Mouse (Mus musculus): ENCODE measurements at regions not wholly inside any gene's neighbourhood (a gene's known extent, or its start where the extent isn't known, plus 50 kb on each side); places are given as distances from the start of the nearest gene placed in this dataset.

- ATAC-seq = peak; percentile 73
- H3K4me3 ChIP-seq (ENCODE audit: low read length) = no peak overlapping the region
- no peaks in the 10 kb centered on the region for H3K36me3 ChIP-seq (ENCODE audit: control insufficient read depth, insufficient read depth, low read length)
- no peaks in the 10 kb centered on the region for H3K4me1 ChIP-seq (ENCODE audit: control insufficient read depth, insufficient read depth, low read length)
- WGBS = 79% methylated on average over 5 of the region's 5 CpGs
- H3K4me2 ChIP-seq (ENCODE audit: low read depth, low read length) = no peak overlapping the region
- no peaks in the 10 kb centered on the region for H3K9me3 ChIP-seq (ENCODE audit: control insufficient read depth, low read length)
- no peaks in the 10 kb centered on the region for H3K27me3 ChIP-seq (replicated peaks; ENCODE audit: control insufficient read depth, insufficient read depth, low read length)
- H3K27ac ChIP-seq (ENCODE audit: low read length) = peak overlapping the region; percentile 23; the same call in 1 of the 2 replicates
- no peak overlapping the region for H3K9ac ChIP-seq (ENCODE audit: low read depth, low read length)
These were observed 522.6 kb downstream of the Tshz3 start for GRCm38 (mm10) chr7:37220476-37220875.

- H3K27me3 ChIP-seq (replicated peaks; ENCODE audit: control insufficient read depth, insufficient read depth, low read length) = no peaks in the 10 kb centered on the region
- 59% methylated on average over 3 of the region's 3 CpGs for WGBS
- H3K9ac ChIP-seq (ENCODE audit: low read depth, low read length) = no peak overlapping the region
- no peak overlapping the region for H3K4me2 ChIP-seq (ENCODE audit: low read depth, low read length)
- H3K4me3 ChIP-seq (ENCODE audit: low read length) = no peak overlapping the region
- ATAC-seq = no peak
- no peaks in the 10 kb centered on the region for H3K9me3 ChIP-seq (ENCODE audit: control insufficient read depth, low read length)
- H3K4me1 ChIP-seq (ENCODE audit: control insufficient read depth, insufficient read depth, low read length) = no peaks in the 10 kb centered on the region
- H3K27ac ChIP-seq (ENCODE audit: low read length) = no peak overlapping the region
- no peaks in the 10 kb centered on the region for H3K36me3 ChIP-seq (ENCODE audit: control insufficient read depth, insufficient read depth, low read length)
These were observed 528.5 kb downstream of the Tshz3 start for GRCm38 (mm10) chr7:37226423-37226822.

GRCm38 (mm10) chr7:37230641-37231347 lies 532.9 kb downstream of the Tshz3 start:
- Histone ChIP-seq H3K27ac (ENCODE audit: low read length) (peak overlapping the region; percentile 62; the same call in 1 of the 2 replicates), H3K4me3 (ENCODE audit: low read length) (0 out of 2 replicates have a peak overlapping the region, but pooled peaks have one; percentile 9), H3K4me2 (ENCODE audit: low read depth, low read length) (0 out of 2 replicates have a peak overlapping the region, but pooled peaks have one; percentile 23), H3K4me1 (ENCODE audit: control insufficient read depth, insufficient read depth, low read length) (no peaks in the 10 kb centered on the region), H3K9ac (ENCODE audit: low read depth, low read length) (0 out of 2 replicates have a peak overlapping the region, but pooled peaks have one; percentile 17), H3K36me3 (ENCODE audit: control insufficient read depth, insufficient read depth, low read length) (no peaks in the 10 kb centered on the region), H3K9me3 (ENCODE audit: control insufficient read depth, low read length) (no peaks in the 10 kb centered on the region), H3K27me3 (replicated peaks; ENCODE audit: control insufficient read depth, insufficient read depth, low read length) (no peaks in the 10 kb centered on the region)
- 60% methylated on average over 6 of the region's 6 CpGs for WGBS
- ATAC-seq = peak; percentile 92

- H3K36me3 ChIP-seq (ENCODE audit: control insufficient read depth, insufficient read depth, low read length) = no peaks in the 10 kb centered on the region
- no peak overlapping the region for H3K4me2 ChIP-seq (ENCODE audit: low read depth, low read length)
- no peaks in the 10 kb centered on the region for H3K27me3 ChIP-seq (replicated peaks; ENCODE audit: control insufficient read depth, insufficient read depth, low read length)
- ATAC-seq = no peak
- no peak overlapping the region for H3K9ac ChIP-seq (ENCODE audit: low read depth, low read length)
- H3K9me3 ChIP-seq (ENCODE audit: control insufficient read depth, low read length) = no peaks in the 10 kb centered on the region
- no peaks in the 10 kb centered on the region for H3K4me1 ChIP-seq (ENCODE audit: control insufficient read depth, insufficient read depth, low read length)
- 79% methylated on average over 6 of the region's 6 CpGs for WGBS
- H3K27ac ChIP-seq (ENCODE audit: low read length) = no peak overlapping the region
- H3K4me3 ChIP-seq (ENCODE audit: low read length) = no peak overlapping the region
These were observed 532.6 kb downstream of the Zfp536 start for GRCm38 (mm10) chr7:37240832-37241231.

- 55% methylated on average over 7 of the region's 7 CpGs for WGBS
These were observed 531.7 kb downstream of the Zfp536 start for GRCm38 (mm10) chr7:37241781-37242180.

GRCm38 (mm10) chr7:37242476-37242875 lies 531.0 kb downstream of the Zfp536 start:
- no peaks in the 10 kb centered on the region for H3K9me3 ChIP-seq (ENCODE audit: control insufficient read depth, low read length)
- no peak overlapping the region for H3K4me3 ChIP-seq (ENCODE audit: low read length)
- no peak overlapping the region for H3K27ac ChIP-seq (ENCODE audit: low read length)
- H3K4me2 ChIP-seq (ENCODE audit: low read depth, low read length) = no peak overlapping the region
- no peaks in the 10 kb centered on the region for H3K36me3 ChIP-seq (ENCODE audit: control insufficient read depth, insufficient read depth, low read length)
- H3K9ac ChIP-seq (ENCODE audit: low read depth, low read length) = no peak overlapping the region
- ATAC-seq = no peak
- H3K4me1 ChIP-seq (ENCODE audit: control insufficient read depth, insufficient read depth, low read length) = no peaks in the 10 kb centered on the region
- no peaks in the 10 kb centered on the region for H3K27me3 ChIP-seq (replicated peaks; ENCODE audit: control insufficient read depth, insufficient read depth, low read length)
- 90% methylated on average over 8 of the region's 8 CpGs for WGBS

More at GRCm38 (mm10) chr7:37241781-37242180, 531.7 kb downstream of the Zfp536 start:
- Histone ChIP-seq H3K27me3 (replicated peaks; ENCODE audit: control insufficient read depth, insufficient read depth, low read length) (no peaks in the 10 kb centered on the region), H3K36me3 (ENCODE audit: control insufficient read depth, insufficient read depth, low read length) (no peaks in the 10 kb centered on the region), H3K27ac (ENCODE audit: low read length) (no peak overlapping the region), H3K9me3 (ENCODE audit: control insufficient read depth, low read length) (no peaks in the 10 kb centered on the region), H3K4me2 (ENCODE audit: low read depth, low read length) (no peak overlapping the region), H3K4me3 (ENCODE audit: low read length) (no peak overlapping the region), H3K4me1 (ENCODE audit: control insufficient read depth, insufficient read depth, low read length) (no peaks in the 10 kb centered on the region), H3K9ac (ENCODE audit: low read depth, low read length) (no peak overlapping the region)
- no peak for ATAC-seq

GRCm38 (mm10) chr7:37246156-37246555 lies 527.3 kb downstream of the Zfp536 start:
- Histone ChIP-seq H3K4me1 (ENCODE audit: control insufficient read depth, insufficient read depth, low read length) (no peaks in the 10 kb centered on the region), H3K36me3 (ENCODE audit: control insufficient read depth, insufficient read depth, low read length) (no peaks in the 10 kb centered on the region), H3K9me3 (ENCODE audit: control insufficient read depth, low read length) (no peaks in the 10 kb centered on the region), H3K27ac (ENCODE audit: low read length) (no peak overlapping the region), H3K4me3 (ENCODE audit: low read length) (no peak overlapping the region), H3K4me2 (ENCODE audit: low read depth, low read length) (no peak overlapping the region), H3K9ac (ENCODE audit: low read depth, low read length) (no peak overlapping the region), H3K27me3 (replicated peaks; ENCODE audit: control insufficient read depth, insufficient read depth, low read length) (no peaks in the 10 kb centered on the region)
- 76% methylated on average over 4 of the region's 4 CpGs for WGBS
- no peak for ATAC-seq

GRCm38 (mm10) chr7:37254431-37254830 lies 519.0 kb downstream of the Zfp536 start:
- Histone ChIP-seq H3K9me3 (ENCODE audit: control insufficient read depth, low read length) (peaks cover 6% of the 10 kb centered on the region; the same call in 1 of the 2 replicates), H3K4me3 (ENCODE audit: low read length) (no peak overlapping the region), H3K4me2 (ENCODE audit: low read depth, low read length) (no peak overlapping the region), H3K4me1 (ENCODE audit: control insufficient read depth, insufficient read depth, low read length) (peaks cover 4% of the 10 kb centered on the region; the same call in 1 of the 2 replicates), H3K36me3 (ENCODE audit: control insufficient read depth, insufficient read depth, low read length) (no peaks in the 10 kb centered on the region), H3K27ac (ENCODE audit: low read length) (no peak overlapping the region), H3K9ac (ENCODE audit: low read depth, low read length) (no peak overlapping the region), H3K27me3 (replicated peaks; ENCODE audit: control insufficient read depth, insufficient read depth, low read length) (no peaks in the 10 kb centered on the region)
- whole genome bisulfite sequencing = 71% methylated on average over 9 of the region's 9 CpGs
- no peak for ATAC-seq

GRCm38 (mm10) chr7:37255840-37256239 lies 517.6 kb downstream of the Zfp536 start:
- Histone ChIP-seq H3K9me3 (ENCODE audit: control insufficient read depth, low read length) (peaks cover 6% of the 10 kb centered on the region; the same call in 1 of the 2 replicates), H3K27me3 (replicated peaks; ENCODE audit: control insufficient read depth, insufficient read depth, low read length) (no peaks in the 10 kb centered on the region), H3K4me2 (ENCODE audit: low read depth, low read length) (no peak overlapping the region), H3K4me3 (ENCODE audit: low read length) (no peak overlapping the region), H3K27ac (ENCODE audit: low read length) (no peak overlapping the region), H3K4me1 (ENCODE audit: control insufficient read depth, insufficient read depth, low read length) (peaks cover 4% of the 10 kb centered on the region; the same call in 1 of the 2 replicates), H3K36me3 (ENCODE audit: control insufficient read depth, insufficient read depth, low read length) (no peaks in the 10 kb centered on the region), H3K9ac (ENCODE audit: low read depth, low read length) (no peak overlapping the region)
- no peak for ATAC-seq
- WGBS = 40% methylated on average over 3 of the region's 3 CpGs
